Mouse (Mus musculus) embryonic fibroblast, embryonic 13.5 days (primary cell): ENCODE data around the gene Hyal3. TPM values are rescaled to one million over a fixed set of nuclear protein-coding genes. Genes with fewer than 3 reads are reported as not detected.

ENCODE experiments used
- H3K27ac ChIP-seq: 2 replicates; pipeline ENCODE4 v1.5.1; 2012; ENCODE audit warnings: low read length, control low read depth, inconsistent platforms; ENCODE audit not compliant: insufficient read depth
- H3K4me1 ChIP-seq: 2 replicates; pipeline ENCODE4 v1.6.1; 2011; ENCODE audit warnings: low read length; ENCODE audit not compliant: control insufficient read depth, insufficient read depth
- H3K4me3 ChIP-seq: 2 replicates; pipeline ENCODE4 v1.5.1; 2011; ENCODE audit warnings: mild to moderate bottlenecking, control low read depth, low read length; ENCODE audit not compliant: insufficient read depth
- CTCF ChIP-seq: IDR thresholded peaks from 2 replicates; pipeline ENCODE4 v1.5.1; 2011; ENCODE audit warnings: mild to moderate bottlenecking, control low read depth, low read length, moderate library complexity, borderline replicate concordance; ENCODE audit not compliant: insufficient read depth
- POLR2A ChIP-seq: IDR thresholded peaks from 2 replicates; pipeline ENCODE4 v1.6.1; 2011; ENCODE audit warnings: low read depth, mild to moderate bottlenecking, control low read depth, low read length, moderate library complexity
- polyA plus RNA-seq: library from polyadenylated mRNA; stranded (reverse); fragments of >200 nt; gene quantifications from 2 replicates; pipeline ENCODE4 v1.2.4, GENCODE M21; 2011; ENCODE audit warnings: low read depth; ENCODE audit not compliant: missing spikeins, insufficient read length

Gene Hyal3
- 0.40 and 0.76 TPM in 2 replicates for polyA plus RNA-seq

- peak; percentile 87 for TF ChIP-seq POLR2A
- no peak for TF ChIP-seq CTCF
- Histone ChIP-seq H3K27ac (peak within 1 kb of the TSS; percentile 71), H3K4me3 (peak within 1 kb of the TSS; percentile 61), H3K4me1 (peaks cover 5% of the 10 kb centered on the region; the same call in 1 of the 2 replicates)
Observed at GRCm38 (mm10) chr9:107580501-107581317, at the start of gene Hyal3. TSS of gene Hyal3 (plus strand) at chr9:107580818.

- Histone ChIP-seq H3K4me3 (peak within 1 kb of the TSS; percentile 76), H3K27ac (peak within 1 kb of the TSS; percentile 78), H3K4me1 (peaks cover 5% of the 10 kb centered on the region; the same call in 1 of the 2 replicates)
- TF ChIP-seq POLR2A (peak; percentile 93), CTCF (no peak)
Observed at GRCm38 (mm10) chr9:107533791-107534407, 46.7 kb upstream of the Hyal3 start, which contains the start of gene Tmem115. TSS of gene Tmem115 (plus strand) at chr9:107533945.

- peak overlapping the region; percentile 76 for H3K4me3 ChIP-seq
- TF ChIP-seq CTCF = no peak
- TF ChIP-seq POLR2A = no peak; the same call in 1 of the 2 replicates
- H3K27ac ChIP-seq = peak overlapping the region; percentile 78
- H3K4me1 ChIP-seq = peaks cover 5% of the 10 kb centered on the region; the same call in 1 of the 2 replicates
Observed at GRCm38 (mm10) chr9:107534408-107535202, 46.0 kb upstream of the Hyal3 start.

- TF ChIP-seq POLR2A = no peak
- no peak for TF ChIP-seq CTCF
- Histone ChIP-seq H3K27ac (no peak overlapping the region), H3K4me1 (peaks cover 8% of the 10 kb centered on the region; the same call in 1 of the 2 replicates), H3K4me3 (no peak overlapping the region)
Observed at GRCm38 (mm10) chr9:107538231-107538630, 42.4 kb upstream of the Hyal3 start.

GRCm38 (mm10) chr9:107538711-107539110 is 41.9 kb upstream of the Hyal3 start:
- no peak for TF ChIP-seq CTCF
- TF ChIP-seq POLR2A = no peak
- H3K4me1 ChIP-seq = peaks cover 8% of the 10 kb centered on the region; the same call in 1 of the 2 replicates
- no peak overlapping the region for H3K27ac ChIP-seq
- no peak overlapping the region for H3K4me3 ChIP-seq

GRCm38 (mm10) chr9:107539940-107540339 is 40.7 kb upstream of the Hyal3 start:
- H3K4me3 ChIP-seq = no peak overlapping the region
- H3K4me1 ChIP-seq = peaks cover 8% of the 10 kb centered on the region; the same call in 1 of the 2 replicates
- TF ChIP-seq CTCF (no peak), POLR2A (no peak)
- no peak overlapping the region for H3K27ac ChIP-seq

- no peak overlapping the region for H3K4me3 ChIP-seq
- H3K27ac ChIP-seq = no peak overlapping the region
- peaks cover 8% of the 10 kb centered on the region; the same call in 1 of the 2 replicates for H3K4me1 ChIP-seq
Observed at GRCm38 (mm10) chr9:107540420-107540819, 40.2 kb upstream of the Hyal3 start.

GRCm38 (mm10) chr9:107541005-107541404 is 39.6 kb upstream of the Hyal3 start:
- H3K4me1 ChIP-seq = peaks cover 8% of the 10 kb centered on the region; the same call in 1 of the 2 replicates
- peak overlapping the region; percentile 62 for H3K4me3 ChIP-seq
- H3K27ac ChIP-seq = no peak overlapping the region
- TF ChIP-seq POLR2A (no peak), CTCF (no peak)

More at GRCm38 (mm10) chr9:107540420-107540819, 40.2 kb upstream of the Hyal3 start:
- TF ChIP-seq POLR2A (no peak), CTCF (no peak)

- TF ChIP-seq POLR2A (peak; percentile 70), CTCF (no peak)
- Histone ChIP-seq H3K4me3 (peak within 1 kb of the TSS; percentile 62), H3K27ac (no peak within 1 kb of the TSS), H3K4me1 (peaks cover 4% of the 10 kb centered on the region; the same call in 1 of the 2 replicates)
Observed at GRCm38 (mm10) chr9:107541474-107542351, 38.9 kb upstream of the Hyal3 start, which contains the start of the genes Cyb561d2 and Nprl2. TSS of gene Cyb561d2 (minus strand) at chr9:107542193. TSS of gene Nprl2 (plus strand) at chr9:107542226.
